Mouse (Mus musculus) T-helper 17 cell (primary cell): ENCODE data around the gene Cdkn1a.
"Not testable (repeated sequence)": the region's sequence is repeated elsewhere in the genome, so short reads cannot be mapped to it uniquely, and the experiment has no call there.

ENCODE experiments used
- in situ Hi-C, 2 experiments: fragments of 300-600 bp; cut with MboI, MseI; formaldehyde crosslinking; loops; 1 replicate in 1 of 2; 2 replicates in 1 of 2; pipeline ENCODE4 v1.15.1; 2025; ENCODE audit warnings: high pct_unique_total_duplicates in 2 of 2

The Cdkn1a gene

GRCm38 (mm10) chr17:29080758-29081617 lies 9.8 kb upstream of the Cdkn1a start:
- in situ Hi-C loops = no loop called here

GRCm38 (mm10) chr17:29081618-29082381 lies 9.0 kb upstream of the Cdkn1a start:
- in situ Hi-C loops = no loop called here

GRCm38 (mm10) chr17:29083586-29083985 lies 7.2 kb upstream of the Cdkn1a start:
- in situ Hi-C loops = no loop called here

- in situ Hi-C loops = no loop called here
These were observed 6.1 kb upstream of the Cdkn1a start for GRCm38 (mm10) chr17:29084656-29085055.

- in situ Hi-C loops = no loop called here
These were observed 5.5 kb upstream of the Cdkn1a start for GRCm38 (mm10) chr17:29085266-29085665.

- in situ Hi-C loops = no loop called here
These were observed 3.9 kb upstream of the Cdkn1a start for GRCm38 (mm10) chr17:29086916-29087315.

GRCm38 (mm10) chr17:29091348-29091944 lies 670 bp downstream of the Cdkn1a start:
- in situ Hi-C loops = loop anchor here in 1 of 2 experiments (5.0 kb wide), 1 partner anchor 39 kb away; no protein-coding TSS in a partner anchor

GRCm38 (mm10) chr17:29092497-29092896 lies 1.7 kb downstream of the Cdkn1a start:
- in situ Hi-C loops = loop anchor here in 1 of 2 experiments (5.0 kb wide), 1 partner anchor 40 kb away; no protein-coding TSS in a partner anchor

GRCm38 (mm10) chr17:29093110-29093952 lies 2.6 kb downstream of the Cdkn1a start:
- in situ Hi-C loops = loop anchor here in 1 of 2 experiments (5.0 kb wide), 1 partner anchor 41 kb away; no protein-coding TSS in a partner anchor

GRCm38 (mm10) chr17:29093961-29094309 lies 3.2 kb downstream of the Cdkn1a start:
- in situ Hi-C loops = loop anchor here in 1 of 2 experiments (5.0 kb wide), 1 partner anchor 42 kb away; no protein-coding TSS in a partner anchor

GRCm38 (mm10) chr17:29094310-29095181 lies 3.8 kb downstream of the Cdkn1a start:
- in situ Hi-C loops = loop anchor here (5.0 kb wide), 1 partner anchor 42 kb away; no protein-coding TSS in a partner anchor

GRCm38 (mm10) chr17:29095201-29095733 lies 4.5 kb downstream of the Cdkn1a start:
- in situ Hi-C loops = loop anchor here in 1 of 2 experiments (5.0 kb wide), 1 partner anchor 43 kb away; no protein-coding TSS in a partner anchor

GRCm38 (mm10) chr17:29096245-29096644 lies 5.5 kb downstream of the Cdkn1a start:
- in situ Hi-C loops = loop anchor here in 1 of 2 experiments (5.0 kb wide), 1 partner anchor 44 kb away; no protein-coding TSS in a partner anchor

- in situ Hi-C loops = loop anchor here in 1 of 2 experiments (5.0 kb wide), 1 partner anchor 45 kb away; no protein-coding TSS in a partner anchor
These were observed 6.2 kb downstream of the Cdkn1a start for GRCm38 (mm10) chr17:29096851-29097561.

GRCm38 (mm10) chr17:29098291-29098690 lies 7.5 kb downstream of the Cdkn1a start:
- in situ Hi-C loops = loop anchor here in 1 of 2 experiments (5.0 kb wide), 1 partner anchor 46 kb away; no protein-coding TSS in a partner anchor

GRCm38 (mm10) chr17:29099076-29099475 lies 8.3 kb downstream of the Cdkn1a start:
- in situ Hi-C loops = loop anchor here in 1 of 2 experiments (5.0 kb wide), 1 partner anchor 47 kb away; no protein-coding TSS in a partner anchor

- in situ Hi-C loops = no loop called here
These were observed 9.9 kb downstream of the Cdkn1a start for GRCm38 (mm10) chr17:29100627-29101026.

- in situ Hi-C loops = not testable (repeated sequence)
These were observed 19.6 kb downstream of the Cdkn1a start for GRCm38 (mm10) chr17:29110356-29110755.
